Mouse (Mus musculus) heart, adult 18-20 months (tissue): Measurements from ENCODE around the gene Tmem56. TPM values are rescaled to one million over a fixed set of nuclear protein-coding genes. Genes with fewer than 3 reads are reported as not detected.

ENCODE experiments used
- DNase-seq, 2 experiments: peaks; one replicate each; pipeline ENCODE4 v3.0.0; 2021 to 2022; ENCODE audit warnings: mixed read lengths in 1 of 2
- total RNA-seq, 2 experiments: library from RNA; stranded (reverse); gene quantifications; 2 replicates each; pipeline ENCODE4 v1.2.3; 2021

Gene Tmem56
- total RNA-seq, 2 experiments from 2014 or later: 1.3 to 1.7 TPM

DNA sequence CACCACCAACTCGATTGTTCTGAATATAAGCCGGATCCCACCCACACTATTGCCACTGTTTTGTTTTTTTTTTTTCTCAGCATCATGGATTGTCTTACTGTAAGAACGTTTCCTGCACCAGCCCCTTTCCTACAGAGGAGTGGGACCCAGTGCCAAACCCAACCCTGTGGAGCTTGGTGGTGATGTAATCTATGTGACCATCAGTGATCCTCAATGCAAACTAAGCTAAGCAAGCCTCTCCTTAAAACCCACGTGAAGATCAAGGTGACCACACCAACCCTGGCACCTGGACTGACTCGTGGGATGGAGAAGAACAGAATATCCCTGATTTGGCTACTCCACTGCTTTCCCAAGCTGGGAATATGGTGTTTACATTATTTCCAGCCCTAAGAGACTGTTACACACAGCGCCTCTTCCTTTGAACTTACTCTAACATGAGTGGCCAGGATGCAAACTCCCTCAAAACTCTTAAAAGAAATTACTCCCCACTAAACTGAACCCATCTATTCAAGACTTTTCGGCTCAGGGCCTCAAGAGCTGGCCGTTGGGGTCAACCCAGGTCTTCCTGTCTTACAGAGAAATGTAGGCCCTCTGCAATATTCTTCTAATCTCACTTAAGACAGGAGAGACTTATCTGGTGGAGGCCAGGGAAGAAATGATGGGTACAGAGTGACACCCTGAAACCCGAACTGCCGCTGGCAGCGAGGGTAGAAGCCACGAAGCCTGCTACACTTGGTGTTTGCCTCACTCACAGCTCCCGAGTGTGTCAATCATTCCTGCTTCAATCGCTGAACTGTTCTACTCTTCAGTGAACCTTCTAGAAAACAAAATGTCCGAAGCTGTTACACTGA lies 113.6 kb downstream of the Tmem56 start:
- DNase-seq: no peak

DNA sequence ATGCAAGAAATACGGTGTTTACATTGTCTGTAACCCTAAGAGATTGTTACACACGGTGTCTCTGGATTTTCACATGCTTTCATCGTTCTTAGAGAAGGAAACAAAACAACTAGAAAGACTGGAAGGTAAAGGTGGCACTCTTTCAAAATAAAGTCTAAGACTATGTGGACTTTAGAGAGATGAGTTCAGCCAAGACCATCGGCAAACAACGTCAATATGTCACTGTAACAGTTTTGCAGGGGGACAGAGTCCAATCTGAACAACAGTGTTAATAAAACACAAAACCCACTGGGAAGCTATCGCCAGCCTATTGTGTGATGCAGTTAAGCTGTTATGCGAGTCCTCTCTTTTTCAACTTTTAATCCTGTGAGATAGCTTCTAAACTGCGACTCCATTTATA lies 114.3 kb downstream of the Tmem56 start:
- DNase-seq: no peak

DNA sequence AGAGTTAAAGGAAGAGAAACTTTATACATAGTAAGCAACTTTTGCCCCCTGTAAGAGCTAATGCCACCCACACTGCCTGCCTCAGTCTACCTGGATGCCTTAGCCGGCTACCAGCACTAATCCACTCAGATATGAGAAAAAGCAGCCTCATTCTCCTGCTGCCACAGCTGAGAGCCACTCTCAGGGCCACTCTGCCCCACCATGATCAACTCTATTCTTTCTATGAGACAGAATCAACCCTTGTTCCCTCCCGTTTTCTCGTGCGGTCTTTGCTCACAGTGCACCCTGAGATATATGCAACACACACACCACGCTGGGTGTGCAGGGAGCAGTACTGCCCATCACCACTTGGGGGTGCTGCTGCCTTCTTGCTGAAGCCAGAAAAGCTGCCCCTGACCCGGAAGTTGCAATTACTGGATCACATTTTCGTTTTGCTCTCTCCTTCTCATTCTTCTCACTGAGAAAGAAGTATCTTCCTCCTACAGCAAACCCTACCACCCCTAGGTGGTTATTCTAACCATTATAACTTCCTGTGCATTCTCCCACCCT lies 119.6 kb downstream of the Tmem56 start:
- DNase-seq: peak; percentile 27 to 57

DNA sequence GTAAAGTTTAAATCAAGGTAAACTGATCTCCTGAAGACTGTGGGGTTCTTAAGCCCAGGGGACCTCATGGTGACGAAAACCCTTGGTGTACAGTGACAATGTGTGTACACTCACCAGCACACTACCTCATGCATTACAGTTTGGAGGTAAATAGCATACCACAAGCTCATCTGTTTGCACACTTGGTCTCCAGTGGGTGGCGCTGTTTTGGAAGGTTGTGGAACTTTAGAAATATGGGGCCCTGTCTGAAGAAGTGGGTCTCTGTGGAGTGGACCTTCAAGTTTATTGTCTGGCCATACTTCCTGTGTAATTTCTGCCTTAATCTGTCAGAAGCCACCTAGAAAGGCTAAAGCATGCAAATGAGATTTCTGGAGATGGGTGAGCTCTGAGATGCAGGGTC lies 121.2 kb downstream of the Tmem56 start:
- DNase-seq: no peak

DNA sequence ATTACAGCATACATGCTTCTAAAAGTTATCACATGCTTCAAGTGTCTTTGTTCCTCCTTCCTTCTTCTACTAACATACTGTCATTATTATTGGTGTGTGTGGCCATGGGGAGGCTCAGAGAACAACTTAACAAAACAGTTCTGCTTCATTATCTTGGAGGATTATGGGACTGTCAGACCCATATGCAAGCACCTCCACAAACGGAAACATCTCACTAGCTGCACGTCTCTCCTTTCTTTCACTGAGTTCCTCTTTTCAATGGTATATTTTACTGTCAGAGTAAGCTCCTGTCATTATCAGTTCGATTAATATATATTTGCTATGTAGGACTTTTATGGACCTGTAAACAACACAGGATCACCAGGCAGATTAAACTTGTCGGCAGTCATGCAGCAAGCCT lies 122.5 kb downstream of the Tmem56 start:
- no peak for DNase-seq

DNA sequence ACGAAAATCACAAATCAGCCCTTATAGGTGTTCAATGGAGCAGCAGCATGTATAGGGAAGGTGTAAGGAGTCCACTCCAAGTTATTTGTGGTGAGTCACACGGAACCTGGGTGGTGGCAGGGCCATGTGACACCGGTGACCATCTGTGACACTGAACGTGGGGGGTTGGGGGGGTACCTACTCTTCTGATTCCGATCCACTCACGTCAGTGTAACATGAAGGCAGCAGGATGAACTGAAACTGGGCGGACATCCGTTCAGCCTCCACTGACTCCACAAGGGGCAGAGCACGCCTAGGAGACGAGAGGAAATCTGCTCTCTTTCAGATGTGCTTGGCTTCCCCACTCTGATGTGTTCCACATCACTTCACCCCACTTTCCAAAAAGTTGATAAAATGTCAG lies 123.3 kb downstream of the Tmem56 start:
- DNase-seq: no peak

DNA sequence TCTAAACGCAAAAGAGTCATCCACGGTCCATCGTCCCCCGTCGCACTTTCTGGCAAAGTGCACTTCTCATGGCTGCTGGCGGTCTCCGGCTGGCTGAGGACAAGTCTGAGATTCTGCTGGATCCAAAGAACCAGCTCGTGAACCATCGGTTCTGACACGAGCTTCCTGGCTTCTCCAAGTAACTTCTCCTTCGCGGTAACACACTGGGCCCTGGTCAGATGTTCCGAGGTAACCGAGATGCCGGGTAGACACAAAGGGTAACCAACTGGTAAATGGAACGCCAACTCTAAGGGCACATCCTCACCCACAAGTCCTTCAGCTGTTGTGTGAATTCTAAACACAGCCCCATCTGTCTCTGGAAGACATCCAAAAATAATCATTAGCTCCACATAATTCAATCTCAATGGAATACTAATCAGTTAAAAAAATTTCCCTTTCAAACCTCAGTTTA lies 124.0 kb downstream of the Tmem56 start:
- DNase-seq: no peak

DNA sequence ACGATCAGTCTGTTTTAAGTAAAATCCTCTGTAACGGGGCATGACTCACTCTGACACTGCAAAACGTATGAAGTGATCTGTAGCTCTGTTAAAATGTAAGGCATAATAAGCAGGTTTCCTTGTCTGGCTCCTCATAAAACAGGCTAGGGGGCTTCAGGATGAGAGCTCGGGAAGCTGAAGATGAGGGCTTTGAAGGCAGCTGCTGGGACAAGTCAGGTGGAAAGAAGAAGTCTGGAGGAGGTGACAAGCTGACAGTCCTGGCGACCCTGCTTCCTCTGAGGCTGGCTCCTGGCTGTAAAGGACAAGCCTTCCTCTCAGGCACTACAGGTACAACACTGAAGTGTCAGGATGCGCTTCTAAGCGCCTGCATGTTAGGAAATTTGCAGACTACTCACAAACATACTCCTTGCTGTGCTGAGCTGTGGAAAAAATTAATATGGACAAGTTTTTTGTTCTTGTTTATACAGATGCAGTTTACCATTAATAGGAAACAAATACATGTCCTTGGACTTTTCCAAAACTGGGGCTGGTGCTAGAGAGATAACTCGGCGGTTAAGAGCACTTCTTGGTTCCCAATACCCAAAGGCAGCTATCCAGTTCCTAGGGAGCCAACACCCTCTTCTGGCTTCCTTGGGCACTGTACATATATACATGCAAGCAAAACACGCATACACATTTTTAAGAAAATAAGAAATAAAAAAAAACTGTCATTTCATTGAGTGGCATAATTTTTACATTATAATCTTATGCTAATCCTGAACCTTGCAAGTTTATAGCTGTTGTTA lies 125.2 kb downstream of the Tmem56 start:
- no peak for DNase-seq

DNA sequence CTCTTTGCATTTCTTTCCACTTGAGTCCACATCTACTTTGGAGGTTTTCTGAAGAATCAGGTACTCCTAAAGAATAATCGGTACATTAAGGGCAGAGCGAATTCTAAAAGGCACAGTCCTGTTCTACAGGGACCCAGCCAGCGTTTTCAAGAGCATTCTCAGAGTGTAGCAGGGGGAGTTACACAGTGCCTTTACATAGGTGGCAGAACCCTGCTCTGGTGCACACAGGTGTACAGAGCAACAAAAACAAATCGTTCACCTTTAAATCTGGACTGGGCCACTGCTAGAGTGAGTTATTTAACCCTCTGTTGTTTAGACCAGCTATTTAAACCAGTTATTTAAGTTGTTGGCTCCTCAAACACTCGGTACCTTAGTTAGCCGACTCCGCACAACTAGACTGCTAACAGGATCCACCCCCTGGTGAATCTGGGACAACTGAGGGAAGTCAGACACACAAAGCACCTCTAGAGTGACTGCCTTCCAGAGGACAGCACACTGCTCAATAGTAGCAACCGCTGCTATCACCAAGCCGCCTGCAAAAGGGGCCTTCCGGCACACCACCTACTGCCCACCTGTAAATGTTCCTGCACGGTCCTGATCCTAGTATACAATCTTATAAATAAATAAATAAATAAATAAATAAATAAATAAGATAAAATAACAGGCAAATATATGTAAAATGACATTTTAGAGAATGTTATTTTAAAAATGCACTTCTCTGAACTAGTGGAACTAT lies 126.3 kb downstream of the Tmem56 start:
- no peak for DNase-seq

DNA sequence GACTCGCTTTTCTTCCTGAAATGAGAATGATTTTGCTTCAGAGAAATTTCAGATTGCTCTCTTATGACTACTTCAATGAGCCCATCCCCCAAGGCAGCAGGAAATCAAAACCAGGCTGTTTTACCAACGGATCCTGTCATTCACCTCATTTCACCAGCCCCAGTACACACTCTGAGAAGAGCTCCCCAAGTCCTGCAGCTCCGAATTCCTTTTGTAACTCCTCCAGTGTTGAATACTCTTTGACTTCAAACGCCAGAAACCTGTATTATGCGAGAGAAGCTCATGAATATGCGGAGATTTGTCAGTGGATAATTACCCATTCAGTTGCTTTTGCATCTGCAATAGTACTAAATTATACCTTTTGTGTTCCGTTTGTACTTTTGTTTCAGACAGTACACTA lies 126.9 kb downstream of the Tmem56 start:
- no peak for DNase-seq

Other genes with a start within 250 kb of the Tmem56 start
- 1 to 10 TPM; 2.1 to 2.3 TPM for gene Rwdd3, start 111.4 kb downstream of the Tmem56 start, total RNA-seq
- 10 to 100 TPM; 12.4 to 13.5 TPM for gene Alg14, start 8.7 kb upstream of the Tmem56 start, total RNA-seq
- gene Cnn3, start 143.4 kb upstream of the Tmem56 start, total RNA-seq: 10 to 100 TPM; 37.4 to 41.5 TPM
- under 1 TPM in 1 of 2 experiments, not detected in 1; 0.46 TPM for gene Slc44a3, start 249.3 kb upstream of the Tmem56 start, total RNA-seq